Mouse (Mus musculus) myocyte (in vitro differentiated cells): ENCODE results near the gene Med13l. TPM values are rescaled to one million over a fixed set of nuclear protein-coding genes. Genes with fewer than 3 reads are reported as not detected.

Experiments
- H3K27me3 ChIP-seq: one replicate; pipeline ENCODE4 v1.6.1; 2011; ENCODE audit not compliant: control insufficient read depth, insufficient read depth, insufficient read length
- H3K36me3 ChIP-seq: one replicate; pipeline ENCODE4 v1.6.1; 2011; ENCODE audit not compliant: control insufficient read depth, insufficient read depth
- H3K4me2 ChIP-seq: one replicate; pipeline ENCODE4 v1.6.1; 2011; ENCODE audit warnings: low read depth, control low read depth
- H3K4me3 ChIP-seq: one replicate; pipeline ENCODE4 v1.5.1; 2011; ENCODE audit warnings: mild to moderate bottlenecking, control low read depth, moderate library complexity
- H3K79me2 ChIP-seq: one replicate; pipeline ENCODE4 v1.6.1; 2011; ENCODE audit not compliant: control insufficient read depth, insufficient read depth
- H3ac ChIP-seq: one replicate; pipeline ENCODE4 v1.6.1; 2011; ENCODE audit not compliant: control insufficient read depth, insufficient read length
- CEBPB ChIP-seq: IDR thresholded peaks from 2 replicates; pipeline ENCODE4 v1.6.1; 2011; ENCODE audit warnings: mild to moderate bottlenecking, moderate library complexity; ENCODE audit not compliant: poor library complexity, insufficient read depth, severe bottlenecking
- E2F4 ChIP-seq: IDR thresholded peaks from one replicate; pipeline ENCODE4 v1.6.1; 2011; ENCODE audit warnings: mild to moderate bottlenecking, control low read depth, moderate library complexity; ENCODE audit not compliant: insufficient read depth
- MAX ChIP-seq: IDR thresholded peaks from one replicate; pipeline ENCODE4 v1.6.1; 2011; ENCODE audit warnings: low read depth, mild to moderate bottlenecking, control low read depth
- MYOD1 ChIP-seq, 3 experiments: IDR thresholded peaks; one replicate each; pipeline ENCODE4 v1.6.1; 2011; ENCODE audit warnings: control low read depth in 2 of 3, low read depth in 2 of 3, mild to moderate bottlenecking in 2 of 3, moderate library complexity in 1 of 3; ENCODE audit not compliant: insufficient read length in 2 of 3, control insufficient read depth in 1 of 3
- MYOG ChIP-seq, 3 experiments: IDR thresholded peaks; one replicate each; pipeline ENCODE4 v1.6.1; 2011; ENCODE audit warnings: control low read depth in 2 of 3, low read depth in 2 of 3, mild to moderate bottlenecking in 2 of 3; ENCODE audit not compliant: insufficient read length in 2 of 3, control insufficient read depth in 1 of 3, insufficient read depth in 1 of 3
- POLR2A ChIP-seq: IDR thresholded peaks from one replicate; pipeline ENCODE4 v1.6.1; 2011; ENCODE audit warnings: low read depth, mild to moderate bottlenecking, control low read depth, moderate library complexity; ENCODE audit not compliant: insufficient read length
- POLR2AphosphoS2 ChIP-seq: IDR thresholded peaks from one replicate; pipeline ENCODE4 v1.6.1; 2011; ENCODE audit warnings: low read depth, control low read depth; ENCODE audit not compliant: insufficient read length
- REST ChIP-seq: IDR thresholded peaks from one replicate; pipeline ENCODE4 v1.6.1; 2011; ENCODE audit warnings: mild to moderate bottlenecking, control low read depth, moderate library complexity; ENCODE audit not compliant: insufficient read depth, insufficient read length
- SRF ChIP-seq: IDR thresholded peaks from one replicate; pipeline ENCODE4 v1.6.1; 2011; ENCODE audit warnings: low read depth; ENCODE audit not compliant: control insufficient read depth, insufficient read length
- TCF12 ChIP-seq: IDR thresholded peaks from one replicate; pipeline ENCODE4 v1.6.1; 2011; ENCODE audit warnings: mild to moderate bottlenecking, control low read depth; ENCODE audit not compliant: poor library complexity, insufficient read depth, severe bottlenecking
- TCF3 ChIP-seq: IDR thresholded peaks from one replicate; pipeline ENCODE4 v1.6.1; 2011; ENCODE audit warnings: low read depth, control low read depth; ENCODE audit not compliant: insufficient read length
- USF1 ChIP-seq: IDR thresholded peaks from one replicate; pipeline ENCODE4 v1.6.1; 2011; ENCODE audit warnings: low read depth, mild to moderate bottlenecking, control low read depth, moderate library complexity
- polyA plus RNA-seq: library from polyadenylated mRNA; unstranded; fragments of >200 nt; fragmentation: generic; extraction: Trizol; gene quantifications from one replicate; pipeline ENCODE4 v1.2.1, GENCODE M21; 2012; ENCODE audit warnings: missing spikeins

Med13l gene
- polyA plus RNA-seq, 1 experiment: 7.4 TPM

DNA sequence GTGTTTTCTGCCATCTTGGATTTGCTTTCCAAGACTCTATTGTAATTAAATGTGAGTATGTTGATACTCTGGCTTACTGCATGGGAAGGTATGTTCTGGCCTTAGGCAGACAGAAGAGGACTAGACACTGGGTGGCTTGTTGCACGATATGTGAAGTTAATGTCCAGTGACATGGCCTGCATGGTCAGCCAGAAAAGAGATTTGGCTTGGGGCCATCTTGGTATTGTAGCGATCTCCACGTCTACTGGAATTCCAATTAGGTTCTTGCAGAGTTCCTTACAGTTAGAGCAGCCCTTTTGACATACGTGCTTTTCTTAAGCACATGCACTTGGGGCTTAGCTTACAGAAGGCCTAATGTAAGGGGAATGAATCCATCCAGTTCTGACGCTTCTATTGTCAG lies 86.4 kb downstream of the Med13l start:
- Histone ChIP-seq H3K27me3 (no peaks in the 10 kb centered on the region), H3K36me3 (no peaks in the 10 kb centered on the region), H3K4me2 (no peak overlapping the region), H3K4me3 (no peak overlapping the region), H3ac (no peak overlapping the region), H3K79me2 (peaks cover 72% of the 10 kb centered on the region)
- TF ChIP-seq POLR2AphosphoS2 (no peak), MYOG (IDR thresholded peaks at IDR 0.05; ENCODE audit: control insufficient read depth in 1 of 3, insufficient read depth in 1 of 3, insufficient read length in 2 of 3, low read depth in 2 of 3) (no peak), SRF (no peak), USF1 (no peak), CEBPB (no peak), E2F4 (no peak), MYOD1 (IDR thresholded peaks at IDR 0.05; ENCODE audit: control insufficient read depth in 1 of 3, insufficient read length in 2 of 3, low read depth in 2 of 3) (no peak), MAX (no peak), TCF12 (no peak), POLR2A (no peak), TCF3 (no peak), REST (no peak)

DNA sequence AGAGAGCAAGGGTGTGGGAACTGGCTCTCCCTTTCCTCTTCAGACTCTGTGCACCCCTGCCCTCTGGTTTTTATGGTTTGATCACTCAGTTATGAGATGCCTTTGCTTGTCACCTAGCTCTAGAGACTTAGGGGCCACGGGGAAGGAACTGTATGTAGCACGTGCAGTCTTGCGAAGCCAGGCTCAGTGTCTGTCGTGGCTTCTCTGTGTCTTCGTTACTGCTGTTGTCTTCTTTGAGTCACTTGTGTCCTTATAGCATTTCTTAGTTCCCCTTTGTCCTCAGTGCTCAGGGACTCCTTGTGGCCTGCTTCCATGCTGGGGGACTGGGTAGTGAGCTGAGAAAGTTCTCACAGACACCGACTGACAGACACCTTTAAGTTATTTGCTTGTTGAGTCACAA lies 86.9 kb downstream of the Med13l start:
- Histone ChIP-seq H3K79me2 (peaks cover 72% of the 10 kb centered on the region), H3ac (no peak overlapping the region), H3K4me3 (no peak overlapping the region), H3K27me3 (no peaks in the 10 kb centered on the region), H3K4me2 (no peak overlapping the region), H3K36me3 (no peaks in the 10 kb centered on the region)
- TF ChIP-seq POLR2A (no peak), CEBPB (no peak), E2F4 (no peak), SRF (no peak), MYOG (IDR thresholded peaks at IDR 0.05; ENCODE audit: control insufficient read depth in 1 of 3, insufficient read depth in 1 of 3, insufficient read length in 2 of 3, low read depth in 2 of 3) (no peak), MAX (no peak), USF1 (no peak), TCF3 (no peak), REST (no peak), POLR2AphosphoS2 (no peak), TCF12 (no peak), MYOD1 (IDR thresholded peaks at IDR 0.05; ENCODE audit: control insufficient read depth in 1 of 3, insufficient read length in 2 of 3, low read depth in 2 of 3) (no peak)

- TF ChIP-seq TCF12 (no peak), REST (no peak), POLR2AphosphoS2 (no peak), TCF3 (no peak), POLR2A (no peak), MAX (no peak), USF1 (no peak), E2F4 (no peak), CEBPB (no peak), MYOG (IDR thresholded peaks at IDR 0.05; ENCODE audit: control insufficient read depth in 1 of 3, insufficient read depth in 1 of 3, insufficient read length in 2 of 3, low read depth in 2 of 3) (no peak), MYOD1 (IDR thresholded peaks at IDR 0.05; ENCODE audit: control insufficient read depth in 1 of 3, insufficient read length in 2 of 3, low read depth in 2 of 3) (no peak), SRF (no peak)
- Histone ChIP-seq H3K4me3 (no peak overlapping the region), H3K27me3 (no peaks in the 10 kb centered on the region), H3K4me2 (no peak overlapping the region), H3ac (no peak overlapping the region), H3K79me2 (peaks cover 59% of the 10 kb centered on the region), H3K36me3 (no peaks in the 10 kb centered on the region)
These were observed 88.9 kb downstream of the Med13l start for GRCm38 (mm10) chr5:118649215-118650006.

DNA sequence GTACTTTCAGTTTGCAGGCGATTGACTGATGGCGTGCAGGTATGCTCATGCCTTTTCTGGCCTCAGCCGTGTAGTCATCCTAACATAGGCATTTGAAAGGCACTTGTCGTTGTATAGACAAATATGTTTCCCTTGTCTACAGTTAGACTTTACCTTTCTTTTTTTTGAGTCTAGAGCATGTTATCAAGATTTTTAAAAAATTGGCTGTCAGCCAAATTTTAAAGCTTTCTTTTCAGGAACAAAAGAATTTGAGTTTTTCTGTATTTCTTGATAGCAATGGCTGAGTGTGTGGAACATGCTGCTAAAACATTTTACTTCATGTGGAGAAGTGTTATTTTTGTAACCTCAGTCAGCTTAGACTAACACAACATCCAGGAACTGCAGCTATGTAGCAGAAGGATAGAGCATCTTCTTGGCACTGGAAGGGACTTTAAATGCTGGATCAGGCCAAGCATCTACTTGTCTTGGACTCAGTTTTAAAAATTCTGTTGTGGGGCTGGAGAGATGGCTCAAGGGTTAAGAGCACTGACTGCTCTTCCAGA lies 89.6 kb downstream of the Med13l start:
- Histone ChIP-seq H3K4me3 (no peak overlapping the region), H3K79me2 (peaks cover 59% of the 10 kb centered on the region), H3ac (no peak overlapping the region), H3K27me3 (no peaks in the 10 kb centered on the region), H3K36me3 (no peaks in the 10 kb centered on the region), H3K4me2 (no peak overlapping the region)
- no peak for TF ChIP-seq TCF12
- no peak for TF ChIP-seq POLR2AphosphoS2
- no peak for TF ChIP-seq E2F4
- TF ChIP-seq SRF: no peak
- no peak for TF ChIP-seq MYOG (IDR thresholded peaks at IDR 0.05; ENCODE audit: control insufficient read depth in 1 of 3, insufficient read depth in 1 of 3, insufficient read length in 2 of 3, low read depth in 2 of 3)
- no peak for TF ChIP-seq POLR2A
- no peak for TF ChIP-seq TCF3
- no peak for TF ChIP-seq REST
- TF ChIP-seq USF1: no peak
- no peak for TF ChIP-seq MYOD1 (IDR thresholded peaks at IDR 0.05; ENCODE audit: control insufficient read depth in 1 of 3, insufficient read length in 2 of 3, low read depth in 2 of 3)
- TF ChIP-seq CEBPB: no peak
